Mouse (Mus musculus) kidney, adult 2 months (tissue): ENCODE measurements around the gene Fam168a.

Source experiments
- CTCF ChIP-seq: fragments of 200-500 bp; conservative IDR thresholded peaks from 2 replicates; pipeline ENCODE4 v1.5.1; 2011; ENCODE audit warnings: low read depth, mild to moderate bottlenecking, control low read depth, low read length, moderate library complexity, mixed read lengths; ENCODE audit not compliant: insufficient read depth, insufficient read length
- POLR2A ChIP-seq: fragments of 200-500 bp; IDR thresholded peaks from one replicate; pipeline ENCODE4 v1.6.1; 2011; ENCODE audit warnings: low read depth, low read length, control low read depth

- TF ChIP-seq CTCF = no peak
- no peak for TF ChIP-seq POLR2A
These were observed 149.5 kb downstream of the Fam168a start for GRCm38 (mm10) chr7:100855795-100856573.
